Mouse (Mus musculus) liver, adult 2 months (tissue): ENCODE results near the gene Ccdc170.

Experiments
- CTCF ChIP-seq: fragments of 200-500 bp; IDR thresholded peaks from 2 replicates; pipeline ENCODE4 v1.5.1; 2011; ENCODE audit warnings: low read depth, low read length, control low read depth
- POLR2A ChIP-seq: fragments of 200-500 bp; IDR thresholded peaks from 2 replicates; pipeline ENCODE4 v1.6.1; 2011; ENCODE audit warnings: low read length, control low read depth; ENCODE audit not compliant: insufficient read depth; ENCODE audit errors: extremely low read depth

DNA sequence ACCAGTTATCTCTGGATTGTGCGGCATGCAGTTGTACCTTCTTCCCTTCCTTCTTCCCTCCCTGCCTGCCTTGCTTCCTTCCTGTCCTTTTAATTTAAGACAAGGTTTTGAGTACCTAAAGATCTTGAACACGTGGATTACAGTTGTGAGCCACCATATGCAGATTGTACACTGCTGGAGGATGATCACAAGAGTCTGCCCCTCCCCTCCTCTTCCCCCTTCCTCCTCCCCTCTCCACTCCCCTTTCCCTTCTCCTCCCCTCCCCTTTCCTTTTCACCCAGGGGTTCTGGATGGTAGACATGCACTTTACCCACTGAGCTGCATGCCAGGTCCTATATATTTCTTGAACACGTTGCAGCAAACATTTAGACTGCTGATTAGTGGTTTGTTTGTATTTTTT, 46.9 kb upstream of the Ccdc170 start:
- no peak for TF ChIP-seq POLR2A
- no peak for TF ChIP-seq CTCF
